Mouse (Mus musculus) hematopoietic stem cell, adult 5-6 weeks (primary cell): ENCODE measurements around the gene Cyp11a1. TPM values are rescaled to one million over a fixed set of nuclear protein-coding genes. Genes with fewer than 3 reads are reported as not detected.

Source experiments
- ATAC-seq, 2 experiments: fragments of 125-278 bp in 1 of 2; replicated peaks in 1 of 2; 2 replicates each; pipeline ENCODE4 v1.8.0; 2016 to 2017; ENCODE audit warnings: inconsistent platforms in 2 of 2, mild to moderate bottlenecking in 2 of 2, moderate number of reproducible peaks in 2 of 2, low read depth in 1 of 2, moderate TSS enrichment in 1 of 2; ENCODE audit not compliant: low FRiP score in 2 of 2, poor library complexity in 2 of 2, severe bottlenecking in 2 of 2, insufficient read depth in 1 of 2, low TSS enrichment in 1 of 2
- total RNA-seq: library from RNA; stranded (forward); fragments of 172-1452, 232-1000 nt; gene quantifications from 2 replicates; pipeline ENCODE4 v1.2.3, GENCODE M21; 2017

Gene Cyp11a1
- 1.2 and 1.9 TPM in 2 replicates for total RNA-seq

DNA sequence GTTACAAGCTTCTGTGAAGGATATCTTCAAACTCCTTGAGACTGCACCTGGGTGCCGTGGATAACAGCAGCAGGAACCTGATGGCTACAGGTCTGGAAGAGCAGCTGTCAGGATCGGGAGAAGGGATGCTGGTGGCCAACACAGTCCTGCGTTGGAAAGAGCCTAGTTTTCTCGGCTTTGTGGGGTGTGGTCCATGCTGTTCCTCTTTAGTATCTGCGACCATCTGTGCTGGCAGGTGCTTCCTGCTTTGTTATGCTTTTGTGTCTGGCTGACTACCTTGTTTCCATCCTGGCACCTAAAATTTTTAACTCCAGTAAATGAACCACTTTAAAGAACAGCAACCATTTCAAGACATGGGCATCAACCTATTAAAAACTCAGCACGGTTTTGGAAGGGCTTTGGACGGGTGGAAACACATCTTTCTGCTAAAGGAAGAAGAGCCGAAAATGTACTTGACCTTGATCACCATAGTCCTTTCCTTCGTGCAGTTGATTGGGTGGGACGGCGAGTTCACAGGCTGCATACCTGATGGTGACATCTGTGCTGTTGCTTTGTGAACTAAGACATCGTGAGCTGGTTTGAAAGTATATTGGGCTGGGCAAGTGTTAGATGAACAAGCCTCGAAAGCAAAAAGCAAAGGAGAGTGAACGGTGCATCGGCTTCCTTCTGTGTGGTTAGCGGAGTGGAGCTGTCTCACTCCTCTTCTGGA is at the start of gene Cyp11a1:
TSS of gene Cyp11a1 (plus strand) at position 659 of the 709 bp plus-strand sequence.
- peak; percentile 21 to 27; a peak in 1 of 4 replicates for ATAC-seq

DNA sequence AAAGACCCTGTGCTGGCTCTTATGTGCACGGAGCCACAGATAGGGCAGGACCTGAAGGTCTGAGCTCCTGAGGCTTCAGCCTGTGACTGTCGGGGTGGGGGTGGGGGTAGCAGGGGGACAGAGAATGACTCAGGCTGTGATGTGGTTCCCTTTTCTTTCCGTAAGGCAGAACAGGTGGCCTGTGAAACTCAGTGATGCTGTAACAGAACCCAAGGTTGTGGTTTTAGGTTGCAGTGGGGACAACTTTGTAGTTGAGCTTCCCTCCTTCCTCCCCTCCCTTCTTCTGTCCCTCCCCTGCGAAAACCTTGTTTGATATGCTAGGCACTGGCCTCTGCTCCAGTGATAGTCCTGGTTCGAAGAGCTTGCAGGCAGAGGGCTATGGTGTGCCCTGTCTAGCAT is 49.4 kb upstream of the Cyp11a1 start:
- ATAC-seq: peak; percentile 60 to 78

DNA sequence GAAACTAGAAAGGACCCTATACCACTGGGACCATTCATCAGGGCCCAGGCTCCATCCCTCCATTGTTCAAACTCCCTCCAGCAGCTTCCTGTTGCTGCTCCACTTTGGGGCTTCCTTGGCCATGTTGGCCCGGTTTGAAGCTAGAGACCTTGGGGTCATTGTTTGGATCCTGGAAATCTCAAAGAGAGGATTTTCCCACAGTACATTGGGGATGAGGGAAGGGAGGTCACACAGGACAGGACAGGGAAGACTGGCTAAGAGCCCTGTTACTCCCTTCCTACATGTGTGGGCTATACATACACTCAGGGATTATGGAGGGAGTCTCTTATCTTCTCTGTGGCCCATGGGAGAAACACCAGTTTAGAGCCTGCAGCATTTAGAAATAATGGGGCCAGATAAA is 47.6 kb upstream of the Cyp11a1 start:
- ATAC-seq: no peak

DNA sequence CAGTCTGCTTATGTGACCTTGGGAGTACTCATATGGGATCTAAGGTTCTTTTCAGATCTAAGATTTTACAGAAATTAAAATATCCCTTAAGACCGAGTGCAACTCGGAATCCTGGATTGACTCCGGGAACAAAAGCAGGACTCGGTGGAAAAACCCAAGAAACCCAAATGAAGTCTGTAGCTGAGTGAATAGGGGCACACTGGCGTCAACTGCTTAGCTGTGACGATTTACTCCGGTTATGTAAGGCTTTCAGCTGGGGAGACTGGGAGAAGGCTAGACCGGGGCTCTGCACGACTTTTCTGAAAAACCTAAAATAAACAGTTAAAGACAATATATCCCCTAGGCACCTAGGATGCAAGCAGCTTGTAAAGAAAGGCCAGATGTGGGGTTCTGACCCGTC is 46.8 kb upstream of the Cyp11a1 start:
- no peak for ATAC-seq

DNA sequence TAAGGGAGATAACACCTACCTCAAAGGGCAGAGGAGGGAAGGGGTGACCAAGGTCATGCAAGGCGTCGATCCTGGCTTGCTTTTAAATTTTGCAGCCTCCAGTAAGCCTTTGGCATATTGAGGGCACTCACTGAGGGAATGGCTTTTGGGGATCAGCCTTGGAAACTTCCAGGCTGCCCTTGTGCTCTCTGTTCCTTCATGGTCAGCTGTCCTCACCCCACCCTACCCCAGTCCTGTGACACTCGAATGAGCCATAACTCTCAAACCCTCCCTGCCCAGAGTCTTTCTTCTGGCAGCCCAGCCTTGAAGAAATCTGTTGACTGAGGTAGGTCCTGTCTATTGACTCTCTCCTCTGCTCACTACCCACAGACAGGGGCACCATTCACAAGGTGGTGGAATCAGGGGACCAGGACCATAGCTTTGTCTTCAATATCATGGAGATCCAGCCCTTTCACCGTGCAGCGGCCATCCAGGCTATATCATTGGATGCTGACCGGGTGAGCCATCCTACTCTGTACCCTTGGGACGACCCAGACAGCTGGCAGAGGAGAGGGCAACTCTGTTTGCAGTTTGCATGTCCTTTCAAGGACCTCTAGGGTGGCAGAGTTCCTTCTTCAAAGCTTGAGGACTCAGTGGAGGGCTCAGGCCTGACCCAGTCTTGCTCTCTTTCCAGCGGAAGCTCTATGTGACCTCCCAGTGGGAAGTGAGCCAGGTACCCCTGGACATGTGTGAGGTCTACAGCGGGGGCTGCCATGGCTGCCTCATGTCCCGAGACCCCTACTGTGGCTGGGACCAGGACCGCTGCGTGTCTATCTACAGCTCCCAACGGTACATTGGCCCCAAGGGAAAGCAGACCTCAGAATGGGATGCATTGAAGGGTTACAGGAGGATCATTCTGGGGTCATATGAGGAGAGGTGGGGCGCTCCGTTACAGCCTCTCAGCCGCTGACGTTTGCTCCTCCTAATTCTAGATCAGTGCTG is 46.0 kb upstream of the Cyp11a1 start:
- ATAC-seq: no peak

DNA sequence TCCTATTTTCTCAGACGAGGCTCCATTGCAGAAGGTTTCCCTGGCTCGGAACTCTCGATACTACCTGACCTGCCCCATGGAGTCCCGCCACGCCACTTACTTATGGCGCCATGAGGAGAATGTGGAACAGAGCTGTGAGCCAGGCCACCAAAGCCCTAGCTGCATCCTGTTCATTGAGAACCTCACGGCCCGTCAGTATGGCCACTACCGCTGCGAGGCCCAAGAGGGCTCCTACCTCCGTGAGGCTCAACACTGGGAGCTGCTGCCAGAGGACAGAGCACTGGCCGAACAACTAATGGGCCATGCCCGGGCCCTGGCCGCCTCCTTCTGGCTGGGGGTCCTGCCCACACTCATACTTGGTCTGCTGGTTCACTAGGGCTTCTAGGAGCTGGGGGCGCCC is 45.0 kb upstream of the Cyp11a1 start:
- no peak for ATAC-seq

DNA sequence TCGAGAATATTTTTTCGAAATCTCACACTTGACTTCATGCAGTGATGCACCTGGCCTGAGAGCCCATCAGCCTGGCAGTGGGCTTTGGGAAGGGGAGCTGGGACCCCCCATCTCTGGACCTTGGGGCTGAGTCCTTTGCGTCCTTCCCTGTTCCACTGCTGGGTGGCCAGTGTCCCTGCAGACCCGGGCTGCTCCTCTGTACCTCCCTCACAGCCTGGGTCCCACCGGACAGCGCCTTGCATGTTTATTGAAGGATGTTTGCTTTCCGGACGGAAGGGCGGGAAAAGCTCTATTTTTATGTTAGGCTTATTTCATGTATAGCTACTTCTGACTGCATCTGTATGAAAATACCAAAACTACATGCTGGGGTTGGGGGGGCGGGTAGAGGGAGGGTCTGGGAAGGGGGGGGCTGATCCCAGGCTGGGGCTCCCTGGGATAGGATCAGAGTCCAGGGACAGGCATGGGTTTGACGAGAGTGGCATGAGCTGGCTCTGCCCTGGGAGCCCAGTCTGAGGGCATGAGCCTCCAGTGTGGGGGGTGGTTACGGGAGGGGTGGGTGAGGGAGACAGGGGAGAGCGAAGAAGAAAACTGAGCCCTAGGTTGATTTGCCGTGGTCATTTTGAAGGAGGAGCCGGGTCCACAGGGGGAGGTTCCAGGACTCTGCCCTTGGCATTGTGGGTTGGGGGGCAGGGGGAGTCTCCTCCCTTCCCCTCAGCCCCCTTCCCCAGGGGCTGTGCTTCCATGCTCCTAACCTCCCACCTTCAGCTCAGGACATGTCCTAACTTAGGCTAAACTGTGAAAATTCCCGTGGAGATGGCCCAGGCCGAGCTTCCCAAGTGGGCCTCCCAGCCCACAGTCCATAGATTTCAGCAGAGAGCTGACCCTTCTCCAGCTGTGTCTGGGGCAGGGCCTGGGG is 44.1 kb upstream of the Cyp11a1 start:
- no peak for ATAC-seq

DNA sequence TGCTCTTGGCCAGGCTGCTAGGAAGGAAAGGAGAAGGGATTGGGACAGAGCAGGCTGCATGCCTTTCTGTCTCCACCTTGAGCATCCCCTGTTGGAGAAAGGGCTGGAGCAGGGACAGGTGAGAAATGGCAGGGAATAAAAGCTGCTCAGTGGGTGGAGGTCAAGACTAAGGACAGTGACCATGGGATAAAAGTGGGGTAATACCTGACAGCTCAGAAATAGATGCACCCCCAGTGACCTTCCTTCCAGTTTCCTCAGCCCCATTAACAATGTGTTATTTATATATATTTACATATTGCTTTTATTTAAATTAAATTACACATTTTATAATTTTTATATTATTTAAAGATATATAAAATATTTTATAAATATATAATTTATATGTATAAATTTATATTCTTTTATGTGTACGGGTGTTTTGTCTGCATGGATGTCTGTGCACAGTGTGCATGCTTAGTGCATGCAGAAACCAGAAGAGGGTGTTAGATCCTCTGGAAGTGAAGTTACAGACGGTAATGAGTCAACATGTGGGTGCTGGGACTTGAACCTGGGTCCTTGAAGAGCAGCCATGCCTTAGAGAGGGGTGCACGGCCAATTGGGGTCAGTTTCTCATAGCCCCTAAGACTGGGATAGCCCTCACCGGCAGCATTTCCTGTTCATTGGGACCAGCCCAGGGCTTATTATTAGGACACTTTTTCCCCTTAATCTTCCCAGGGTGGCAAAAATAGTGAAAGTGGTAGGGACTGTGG is 42.8 kb upstream of the Cyp11a1 start:
- no peak for ATAC-seq

DNA sequence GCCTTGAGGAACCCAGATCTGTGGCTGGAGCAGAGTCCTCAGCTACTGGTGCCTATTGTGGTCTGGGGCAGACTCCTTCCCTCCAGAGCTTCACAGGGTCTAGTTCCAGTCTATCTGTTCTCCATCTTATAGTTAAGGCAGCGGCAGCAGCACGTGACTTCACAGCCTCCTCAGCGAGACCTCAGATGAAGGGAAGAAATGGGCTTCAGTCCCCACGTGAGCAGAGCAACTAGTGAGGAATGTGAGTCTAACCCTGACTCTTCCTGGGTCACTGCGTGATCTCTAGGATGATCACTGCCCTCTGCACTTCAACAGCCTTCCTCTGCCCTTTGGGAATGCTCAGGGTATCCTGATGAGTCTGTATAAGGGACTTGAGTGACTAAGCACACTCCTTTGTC is 42.2 kb upstream of the Cyp11a1 start:
- no peak for ATAC-seq

DNA sequence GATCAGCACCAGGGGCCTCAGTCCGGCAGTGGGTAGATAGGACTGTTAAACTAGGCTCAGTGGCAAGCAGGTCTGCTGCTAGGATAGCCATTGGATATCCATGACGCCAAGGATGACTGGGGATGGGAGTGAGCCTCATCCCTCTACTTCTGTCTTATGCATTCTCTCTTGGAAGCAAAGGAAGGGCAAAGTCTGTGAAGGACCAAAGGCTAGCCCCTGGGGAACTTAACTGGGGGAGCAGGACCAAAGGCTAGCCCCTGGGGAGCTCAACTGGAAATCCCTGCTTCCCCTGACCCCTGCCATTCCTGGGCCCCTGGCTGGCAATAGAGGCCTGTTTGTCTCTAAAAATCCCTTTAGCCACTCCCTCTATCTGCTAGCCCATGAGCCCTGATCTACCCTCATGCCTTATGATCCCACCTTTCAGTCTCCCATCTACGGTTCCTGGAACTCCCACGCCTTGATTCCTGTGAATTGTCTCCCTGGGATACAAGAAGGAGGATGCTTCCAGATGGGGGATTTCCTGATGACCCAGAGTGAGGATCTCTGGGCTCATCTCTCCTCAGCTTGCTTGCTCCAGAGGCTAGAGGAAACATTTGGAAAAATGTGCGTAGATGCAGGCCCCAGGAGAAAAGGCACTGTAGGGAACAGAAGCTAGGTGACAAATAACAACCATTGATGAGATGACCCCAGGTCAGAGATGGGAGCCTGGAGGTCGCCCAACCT is 41.5 kb upstream of the Cyp11a1 start:
- ATAC-seq: no peak

DNA sequence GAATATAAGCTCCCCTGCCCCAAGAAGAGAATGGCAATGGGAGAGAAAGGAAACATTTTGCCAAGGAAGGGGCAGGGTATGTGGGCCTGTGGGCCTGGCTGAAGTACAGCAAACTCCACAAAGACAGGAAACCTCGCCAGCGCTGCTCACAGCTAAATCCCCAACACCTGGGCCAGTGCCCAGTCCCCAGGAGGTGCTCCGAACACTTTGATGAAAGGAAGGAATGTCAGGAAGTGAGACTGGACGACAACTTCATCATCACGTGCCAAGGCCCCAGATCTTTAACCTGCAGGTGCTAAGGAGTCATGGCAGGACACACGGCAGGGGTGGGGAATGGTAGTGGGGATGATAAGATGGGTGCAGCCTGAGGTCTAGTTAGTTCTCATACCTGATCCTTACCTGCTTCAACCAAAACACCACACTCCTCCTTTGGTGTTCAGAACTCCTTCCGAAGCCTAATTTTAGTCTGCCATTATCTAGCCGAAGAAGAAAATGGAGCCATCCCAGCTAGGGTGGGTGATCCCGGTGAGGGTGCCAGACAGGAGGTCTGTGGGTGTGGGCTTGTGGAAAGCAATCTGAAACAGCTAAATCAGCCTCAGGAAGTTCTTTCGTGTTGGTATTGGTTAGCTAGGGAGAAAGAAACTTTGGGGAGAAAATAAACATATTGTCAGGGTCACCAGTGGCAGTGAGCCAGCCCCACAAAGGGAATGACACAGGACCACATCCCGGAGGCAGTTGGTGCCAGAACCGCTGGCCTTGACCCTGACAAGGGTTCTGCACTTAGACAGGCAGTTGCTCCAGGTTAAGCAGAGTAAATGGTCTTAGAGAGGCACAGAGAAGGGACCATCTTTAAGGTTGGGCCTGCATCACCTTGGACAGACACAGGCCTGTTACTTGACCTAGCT is 40.7 kb upstream of the Cyp11a1 start:
- no peak for ATAC-seq

DNA sequence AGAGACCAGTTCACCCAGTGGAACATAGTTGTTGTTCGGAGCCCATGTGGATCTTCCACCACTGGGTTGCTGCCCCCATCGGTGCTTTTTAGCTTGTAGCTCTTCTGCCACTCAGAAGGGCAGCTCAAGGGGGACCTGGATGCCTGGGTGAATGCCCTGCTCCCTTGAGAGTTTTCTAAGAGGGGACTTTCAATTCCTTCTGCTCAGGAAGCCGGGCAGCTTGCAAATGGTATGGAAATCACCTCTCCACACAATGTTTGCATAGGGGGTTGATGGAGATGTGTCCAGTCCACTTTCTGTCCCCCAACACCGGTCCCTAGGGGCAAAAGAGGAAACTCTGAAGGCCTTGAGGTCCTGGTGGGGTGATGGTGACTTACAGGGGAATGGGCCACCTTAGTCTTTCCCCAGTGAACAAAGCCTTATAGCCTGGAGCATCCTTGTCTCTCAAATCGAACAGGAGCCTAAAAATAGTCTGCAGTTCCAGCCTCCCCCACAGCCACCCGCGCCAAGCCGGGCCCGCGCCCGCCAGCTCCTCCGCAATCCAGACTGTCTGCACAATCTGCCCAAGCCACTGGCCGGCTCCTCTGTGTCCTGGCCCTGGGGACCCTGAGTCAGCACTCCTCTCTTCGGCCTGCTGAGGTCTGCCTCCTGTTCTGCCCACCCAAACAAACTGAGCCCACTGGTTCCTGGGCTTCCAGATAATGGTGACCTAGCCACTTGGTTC is 38.8 kb upstream of the Cyp11a1 start:
- ATAC-seq: no peak

DNA sequence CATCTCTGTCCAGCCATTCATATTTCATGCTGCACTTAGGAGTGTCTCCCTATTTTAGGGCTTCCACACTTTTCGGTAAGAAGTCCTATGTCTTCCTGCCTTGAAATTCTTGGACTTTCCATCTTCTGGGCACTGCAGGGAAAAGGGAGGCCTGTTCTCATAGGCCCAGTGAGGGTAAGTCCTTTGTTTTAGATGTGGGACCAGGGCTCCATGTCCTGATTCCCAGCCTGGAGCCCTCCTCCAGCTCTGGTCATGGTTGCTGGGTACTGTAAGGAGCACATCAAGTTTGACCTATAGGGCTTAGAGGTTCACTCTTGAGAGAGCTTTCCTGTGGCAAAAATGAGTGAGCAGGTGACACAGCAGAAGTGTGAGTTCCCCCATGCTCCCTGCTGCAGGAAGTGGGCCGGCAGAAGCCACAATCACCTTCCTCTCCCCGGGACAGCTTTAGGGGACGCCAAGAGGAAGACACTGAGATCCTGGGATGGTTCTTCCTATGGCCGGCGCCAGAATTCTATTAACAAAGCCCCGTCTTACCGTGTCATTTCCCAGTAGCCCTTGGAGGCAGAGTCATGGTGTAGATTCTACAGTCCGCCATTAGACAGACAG is 37.9 kb upstream of the Cyp11a1 start:
- ATAC-seq: peak; percentile 49 to 77

DNA sequence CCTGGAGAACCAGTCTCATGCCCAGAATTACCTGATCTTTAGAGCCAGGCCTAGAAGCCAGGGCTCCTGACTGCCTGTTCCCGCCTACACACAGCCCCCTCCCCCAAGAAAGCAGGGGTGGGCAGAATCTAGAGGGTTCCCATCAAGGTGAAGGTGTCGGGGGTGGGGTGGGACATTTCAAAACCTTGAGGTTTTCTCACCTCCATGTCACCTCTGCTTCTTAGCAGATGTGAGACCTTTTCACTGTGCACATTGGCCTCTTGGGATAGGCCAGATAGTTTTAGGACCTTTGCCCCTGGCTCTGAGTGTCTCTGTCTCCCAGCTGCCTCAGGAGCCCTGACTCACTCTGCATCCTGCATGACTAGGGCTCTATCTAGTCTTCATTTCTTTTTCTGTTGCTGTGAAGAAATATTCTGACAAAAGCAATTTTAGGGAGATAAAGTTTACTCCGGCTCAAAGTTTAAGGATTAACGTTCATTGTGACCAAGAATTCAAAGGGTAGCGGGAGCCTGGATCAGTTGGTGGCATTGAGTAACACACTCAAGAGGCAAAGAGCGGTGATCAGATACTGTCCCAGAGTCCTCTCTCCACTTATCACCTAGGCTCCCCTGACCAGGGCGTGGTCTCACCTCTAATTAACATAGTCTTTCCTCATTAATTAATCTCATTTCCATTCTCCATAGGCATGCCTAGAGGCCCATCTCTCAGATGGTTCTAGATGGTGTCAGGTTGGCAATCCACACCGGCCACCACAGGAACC is 37.2 kb upstream of the Cyp11a1 start:
- ATAC-seq: no peak
